Mouse (Mus musculus): Measurements from ENCODE around the gene Ablim2.

The Ablim2 gene

GRCm38 (mm10) chr5:35811639-35812295 is 54.1 kb downstream of the Ablim2 start:
- DNase-seq (ENCODE audit: low read depth, low spot score), result no peak

- DNase-seq (ENCODE audit: low read depth, low spot score), result no peak
These were observed 56.8 kb downstream of the Ablim2 start for GRCm38 (mm10) chr5:35814334-35814941.

- no peak for DNase-seq (ENCODE audit: low read depth, low spot score)
These were observed 57.4 kb downstream of the Ablim2 start for GRCm38 (mm10) chr5:35815051-35815450.

GRCm38 (mm10) chr5:35817266-35817665 is 59.6 kb downstream of the Ablim2 start:
- no peak for DNase-seq (ENCODE audit: low read depth, low spot score)

GRCm38 (mm10) chr5:35817882-35818281 is 60.2 kb downstream of the Ablim2 start:
- no peak for DNase-seq (ENCODE audit: low read depth, low spot score)

- DNase-seq (ENCODE audit: low read depth, low spot score), result no peak
These were observed 65.0 kb downstream of the Ablim2 start for GRCm38 (mm10) chr5:35822721-35823120.

- DNase-seq (ENCODE audit: low read depth, low spot score), result no peak
These were observed 68.8 kb downstream of the Ablim2 start for GRCm38 (mm10) chr5:35826465-35826864.

- DNase-seq (ENCODE audit: low read depth, low spot score), result no peak
These were observed 69.4 kb downstream of the Ablim2 start for GRCm38 (mm10) chr5:35827075-35827474.

GRCm38 (mm10) chr5:35827856-35828255 is 70.2 kb downstream of the Ablim2 start:
- no peak for DNase-seq (ENCODE audit: low read depth, low spot score)

GRCm38 (mm10) chr5:35830101-35830500 is 72.4 kb downstream of the Ablim2 start:
- DNase-seq (ENCODE audit: low read depth, low spot score), result peak; percentile 12

- DNase-seq (ENCODE audit: low read depth, low spot score), result no peak
These were observed 76.2 kb downstream of the Ablim2 start for GRCm38 (mm10) chr5:35833881-35834280.

- DNase-seq (ENCODE audit: low read depth, low spot score), result no peak
These were observed 79.3 kb downstream of the Ablim2 start for GRCm38 (mm10) chr5:35836992-35837391.

GRCm38 (mm10) chr5:35839262-35839661 is 81.6 kb downstream of the Ablim2 start:
- DNase-seq (ENCODE audit: low read depth, low spot score), result no peak

GRCm38 (mm10) chr5:35851485-35851884 is 93.8 kb downstream of the Ablim2 start:
- no peak for DNase-seq (ENCODE audit: low read depth, low spot score)

GRCm38 (mm10) chr5:35853463-35853862 is 95.8 kb downstream of the Ablim2 start:
- no peak for DNase-seq (ENCODE audit: low read depth, low spot score)

- peak; percentile 52 for DNase-seq (ENCODE audit: low read depth, low spot score)
These were observed 98.6 kb downstream of the Ablim2 start for GRCm38 (mm10) chr5:35856245-35856644.

GRCm38 (mm10) chr5:35858069-35858468 is 100.4 kb downstream of the Ablim2 start:
- DNase-seq (ENCODE audit: low read depth, low spot score), result peak; percentile 58

GRCm38 (mm10) chr5:35861456-35861855 is 103.8 kb downstream of the Ablim2 start:
- peak; percentile 57 for DNase-seq (ENCODE audit: low read depth, low spot score)

GRCm38 (mm10) chr5:35869973-35870372 is 112.3 kb downstream of the Ablim2 start:
- no peak for DNase-seq (ENCODE audit: low read depth, low spot score)

GRCm38 (mm10) chr5:35870408-35871012 is 112.8 kb downstream of the Ablim2 start:
- DNase-seq (ENCODE audit: low read depth, low spot score), result peak; percentile 72

GRCm38 (mm10) chr5:35873382-35873781 is 115.7 kb downstream of the Ablim2 start:
- no peak for DNase-seq (ENCODE audit: low read depth, low spot score)

- peak; percentile 79 for DNase-seq (ENCODE audit: low read depth, low spot score)
These were observed 118.6 kb downstream of the Ablim2 start for GRCm38 (mm10) chr5:35876236-35876635.

GRCm38 (mm10) chr5:35879199-35879598 is 121.5 kb downstream of the Ablim2 start:
- DNase-seq (ENCODE audit: low read depth, low spot score), result peak; percentile 54

All from skeletal muscle tissue, adult 2 months (tissue).